Mouse (Mus musculus) MEL (cell line): ENCODE data around the gene Dapl1. TPM values are rescaled to one million over a fixed set of nuclear protein-coding genes. Genes with fewer than 3 reads are reported as not detected.

Experiments
- DNase-seq: peaks from one replicate; pipeline ENCODE4 v3.0.0; 2011; ENCODE audit warnings: low read depth, low spot score
- H3K27ac ChIP-seq: 2 replicates; pipeline ENCODE4 v1.5.1; 2012; ENCODE audit warnings: low read depth, mild to moderate bottlenecking, control low read depth, low read length, moderate library complexity; ENCODE audit not compliant: control insufficient read depth
- H3K27me3 ChIP-seq, 2 experiments: fragments of 150-350 bp in 1 of 2; sonication (generic) in 1 of 2; 2 replicates each; pipeline ENCODE4 v1.6.1; 2012; ENCODE audit warnings: low read length in 2 of 2, mild to moderate bottlenecking in 2 of 2, improper control_type of control experiment in 1 of 2, moderate library complexity in 1 of 2; ENCODE audit not compliant: insufficient read depth in 2 of 2, control insufficient read depth in 1 of 2
- H3K36me3 ChIP-seq, 2 experiments: 2 replicates each; pipeline ENCODE4 v1.6.1; 2012 to 2014; ENCODE audit warnings: low read length in 2 of 2, improper control_type of control experiment in 1 of 2, inconsistent platforms in 1 of 2, mild to moderate bottlenecking in 1 of 2; ENCODE audit not compliant: insufficient read depth in 2 of 2, control insufficient read depth in 1 of 2
- H3K4me1 ChIP-seq, 2 experiments: fragments of 150-350 bp in 1 of 2; sonication (generic) in 1 of 2; 2 replicates each; pipeline ENCODE4 v1.6.1; 2012; ENCODE audit warnings: low read length in 2 of 2, improper control_type of control experiment in 1 of 2, mild to moderate bottlenecking in 1 of 2; ENCODE audit not compliant: insufficient read depth in 2 of 2, control insufficient read depth in 1 of 2
- H3K4me3 ChIP-seq, 2 experiments: fragments of 150-350 bp in 1 of 2; sonication (generic) in 1 of 2; 2 replicates each; pipeline ENCODE4 v1.5.1; 2012; ENCODE audit warnings: low read depth in 2 of 2, low read length in 2 of 2, mild to moderate bottlenecking in 2 of 2, moderate library complexity in 2 of 2, control low read depth in 1 of 2, improper control_type of control experiment in 1 of 2; ENCODE audit not compliant: control insufficient read depth in 1 of 2, insufficient read depth in 1 of 2
- H3K79me2 ChIP-seq: 2 replicates; pipeline ENCODE4 v1.6.1; 2012; ENCODE audit warnings: mild to moderate bottlenecking, low read length, moderate library complexity; ENCODE audit not compliant: control insufficient read depth, poor library complexity, insufficient read depth
- H3K9ac ChIP-seq: 2 replicates; pipeline ENCODE4 v1.6.1; 2012; ENCODE audit warnings: low read depth, mild to moderate bottlenecking, control low read depth, low read length, moderate library complexity; ENCODE audit not compliant: control insufficient read depth, poor library complexity, severe bottlenecking
- H3K9me3 ChIP-seq: fragments of 150-350 bp; sonication (generic); replicated peaks from 2 replicates; pipeline ENCODE4 v1.6.1; 2012; ENCODE audit warnings: mild to moderate bottlenecking, low read length, improper control_type of control experiment, moderate library complexity; ENCODE audit not compliant: insufficient read depth
- CHD2 ChIP-seq: IDR thresholded peaks from 2 replicates; pipeline ENCODE4 v1.6.1; 2011; ENCODE audit warnings: low read length, improper control_type of control experiment
- E2F4 ChIP-seq: IDR thresholded peaks from 2 replicates; pipeline ENCODE4 v1.6.1; 2011; ENCODE audit warnings: low read depth, low read length, improper control_type of control experiment, borderline replicate concordance
- EP300 ChIP-seq, 2 experiments: IDR thresholded peaks; 2 replicates each; pipeline ENCODE4 v1.6.1; 2011; ENCODE audit warnings: improper control_type of control experiment in 2 of 2, low read length in 2 of 2, low read depth in 1 of 2, mild to moderate bottlenecking in 1 of 2
- ETS1 ChIP-seq: IDR thresholded peaks from 2 replicates; pipeline ENCODE4 v1.6.1; 2012; ENCODE audit warnings: low read depth, mild to moderate bottlenecking, inconsistent platforms, low read length, improper control_type of control experiment, moderate library complexity
- GABPA ChIP-seq: IDR thresholded peaks from 2 replicates; pipeline ENCODE4 v1.6.1; 2012; ENCODE audit warnings: low read depth, mild to moderate bottlenecking, inconsistent platforms, low read length, improper control_type of control experiment, moderate library complexity
- GATA1 ChIP-seq: IDR thresholded peaks from 2 replicates; pipeline ENCODE4 v1.6.1; 2011; ENCODE audit warnings: low read depth, low read length, improper control_type of control experiment
- HCFC1 ChIP-seq: IDR thresholded peaks from 2 replicates; pipeline ENCODE4 v1.6.1; 2012; ENCODE audit warnings: low read depth, mild to moderate bottlenecking, inconsistent platforms, low read length, improper control_type of control experiment, moderate library complexity
- MAX ChIP-seq: IDR thresholded peaks from 2 replicates; pipeline ENCODE4 v1.6.1; 2011; ENCODE audit warnings: low read length, improper control_type of control experiment
- MEF2A ChIP-seq: IDR thresholded peaks from 2 replicates; pipeline ENCODE4 v1.6.1; 2014; ENCODE audit warnings: low read depth, mild to moderate bottlenecking, inconsistent platforms, low read length, improper control_type of control experiment; ENCODE audit not compliant: poor library complexity, insufficient replicate concordance, severe bottlenecking; ENCODE audit errors: extremely low read depth
- NRF1 ChIP-seq: IDR thresholded peaks from 2 replicates; pipeline ENCODE4 v1.6.1; 2014; ENCODE audit warnings: low read depth, mild to moderate bottlenecking, inconsistent platforms, low read length, improper control_type of control experiment, moderate library complexity; ENCODE audit not compliant: poor library complexity, insufficient read depth, severe bottlenecking
- SIN3A ChIP-seq: IDR thresholded peaks from 2 replicates; pipeline ENCODE4 v1.6.1; 2012; ENCODE audit warnings: low read length, improper control_type of control experiment, inconsistent platforms
- TCF12 ChIP-seq: IDR thresholded peaks from 2 replicates; pipeline ENCODE4 v1.6.1; 2014; ENCODE audit warnings: low read depth, mild to moderate bottlenecking, inconsistent platforms, low read length, improper control_type of control experiment, moderate library complexity
- UBTF ChIP-seq: IDR thresholded peaks from 2 replicates; pipeline ENCODE4 v1.6.1; 2012; ENCODE audit warnings: low read depth, mild to moderate bottlenecking, inconsistent platforms, low read length, improper control_type of control experiment, moderate library complexity, borderline replicate concordance; ENCODE audit not compliant: insufficient read depth
- USF1 ChIP-seq: IDR thresholded peaks from 2 replicates; pipeline ENCODE4 v1.6.1; 2014; ENCODE audit warnings: low read depth, mild to moderate bottlenecking, inconsistent platforms, low read length, improper control_type of control experiment, moderate library complexity
- USF2 ChIP-seq, 2 experiments: IDR thresholded peaks; 2 replicates each; pipeline ENCODE4 v1.6.1; 2011 to 2012; ENCODE audit warnings: improper control_type of control experiment in 2 of 2, low read length in 2 of 2, borderline replicate concordance in 1 of 2, inconsistent platforms in 1 of 2, low read depth in 1 of 2, mild to moderate bottlenecking in 1 of 2; ENCODE audit not compliant: insufficient read depth in 1 of 2
- ZMIZ1 ChIP-seq: IDR thresholded peaks from 2 replicates; pipeline ENCODE4 v1.6.1; 2012; ENCODE audit warnings: low read depth, mild to moderate bottlenecking, inconsistent platforms, low read length, improper control_type of control experiment, moderate library complexity
- ZNF384 ChIP-seq: IDR thresholded peaks from 2 replicates; pipeline ENCODE4 v1.6.1; 2012; ENCODE audit warnings: low read depth, mild to moderate bottlenecking, inconsistent platforms, low read length, improper control_type of control experiment
- polyA plus RNA-seq, 2 experiments: library from polyadenylated mRNA; stranded (reverse) in 1 of 2; unstranded in 1 of 2; fragments of >175 nt in 1 of 2; fragments of >200 nt in 1 of 2; gene quantifications; 2 replicates each; pipeline versions ENCODE4 v1.2.1 to v1.2.4; 2012; ENCODE audit warnings: low replicate concordance in 2 of 2, low read depth in 1 of 2; ENCODE audit not compliant: insufficient read length in 2 of 2, insufficient read depth in 1 of 2, missing spikeins in 1 of 2
- total RNA-seq: library from RNA; depleted of rRNA; stranded (reverse); fragments of 300-350 nt; gene quantifications from 2 replicates; pipeline ENCODE4 v1.2.3, GENCODE M21; 2012; rRNA removed

Dapl1 gene
- total RNA-seq (not detected in 2 replicates), polyA plus RNA-seq (not detected)

GRCm38 (mm10) chr2:59484438-59484837 lies at the start of gene Dapl1:
TSS of gene Dapl1 (plus strand) at chr2:59484653.
- H3K4me3 ChIP-seq, result no peak within 1 kb of the TSS
- TF ChIP-seq USF1, result no peak
- no peak for TF ChIP-seq ETS1
- no peak for TF ChIP-seq MEF2A
- no peak for TF ChIP-seq SIN3A
- no peak for TF ChIP-seq E2F4
- TF ChIP-seq TCF12, result no peak
- TF ChIP-seq CHD2, result no peak
- TF ChIP-seq ZMIZ1, result no peak
- TF ChIP-seq GABPA, result no peak
- TF ChIP-seq ZNF384, result no peak
- H3K27me3 ChIP-seq, result no peaks in the 10 kb centered on the region
- no peak within 1 kb of the TSS for H3K9ac ChIP-seq
- H3K27ac ChIP-seq, result no peak within 1 kb of the TSS
- no peak for DNase-seq
- H3K79me2 ChIP-seq, result no peaks in the 10 kb centered on the region
- no peaks in the 10 kb centered on the region for H3K36me3 ChIP-seq
- H3K4me1 ChIP-seq, result no peaks in the 10 kb centered on the region
- H3K9me3 ChIP-seq, result no peaks in the 10 kb centered on the region

GRCm38 (mm10) chr2:59434820-59435219 lies 49.6 kb upstream of the Dapl1 start:
- TF ChIP-seq NRF1 (no peak), EP300 (IDR thresholded peaks at IDR 0.05; ENCODE audit: low read depth in 1 of 2, low read length in 2 of 2) (no peak)
- no peak overlapping the region for H3K4me3 ChIP-seq

GRCm38 (mm10) chr2:59437684-59438393 lies 46.6 kb upstream of the Dapl1 start:
- H3K9me3 ChIP-seq, result no peaks in the 10 kb centered on the region
- H3K9ac ChIP-seq, result no peak overlapping the region
- no peaks in the 10 kb centered on the region for H3K79me2 ChIP-seq
- H3K27ac ChIP-seq, result no peak overlapping the region
- no peaks in the 10 kb centered on the region for H3K4me1 ChIP-seq
- no peak for DNase-seq
- H3K27me3 ChIP-seq, result no peaks in the 10 kb centered on the region
- H3K36me3 ChIP-seq, result no peaks in the 10 kb centered on the region
- TF ChIP-seq USF2 (IDR thresholded peaks at IDR 0.05; ENCODE audit: borderline replicate concordance in 1 of 2, insufficient read depth in 1 of 2, low read depth in 1 of 2, low read length in 2 of 2) (no peak), E2F4 (no peak), USF1 (no peak), HCFC1 (no peak), GATA1 (no peak), UBTF (no peak), SIN3A (no peak), MEF2A (no peak), MAX (no peak), ZNF384 (no peak)
- H3K4me3 ChIP-seq, result no peak overlapping the region

More at GRCm38 (mm10) chr2:59434820-59435219, 49.6 kb upstream of the Dapl1 start:
- DNase-seq, result no peak
- no peaks in the 10 kb centered on the region for H3K79me2 ChIP-seq
- H3K9me3 ChIP-seq, result no peaks in the 10 kb centered on the region
- no peak overlapping the region for H3K9ac ChIP-seq
- H3K36me3 ChIP-seq, result no peaks in the 10 kb centered on the region
- no peaks in the 10 kb centered on the region for H3K4me1 ChIP-seq
- H3K27me3 ChIP-seq, result no peaks in the 10 kb centered on the region
- H3K27ac ChIP-seq, result no peak overlapping the region
